Mouse (Mus musculus): ENCODE measurements around the gene Bpi.

Bpi gene

GRCm38 (mm10) chr2:158241126-158241738 is 16.7 kb upstream of the Bpi start:
- ATAC-seq (ENCODE audit: insufficient number of reproducible peaks, low FRiP score, low TSS enrichment), result no peak

GRCm38 (mm10) chr2:158242170-158242896 is 15.6 kb upstream of the Bpi start:
- ATAC-seq (ENCODE audit: insufficient number of reproducible peaks, low FRiP score, low TSS enrichment), result peak; percentile 54

DNA sequence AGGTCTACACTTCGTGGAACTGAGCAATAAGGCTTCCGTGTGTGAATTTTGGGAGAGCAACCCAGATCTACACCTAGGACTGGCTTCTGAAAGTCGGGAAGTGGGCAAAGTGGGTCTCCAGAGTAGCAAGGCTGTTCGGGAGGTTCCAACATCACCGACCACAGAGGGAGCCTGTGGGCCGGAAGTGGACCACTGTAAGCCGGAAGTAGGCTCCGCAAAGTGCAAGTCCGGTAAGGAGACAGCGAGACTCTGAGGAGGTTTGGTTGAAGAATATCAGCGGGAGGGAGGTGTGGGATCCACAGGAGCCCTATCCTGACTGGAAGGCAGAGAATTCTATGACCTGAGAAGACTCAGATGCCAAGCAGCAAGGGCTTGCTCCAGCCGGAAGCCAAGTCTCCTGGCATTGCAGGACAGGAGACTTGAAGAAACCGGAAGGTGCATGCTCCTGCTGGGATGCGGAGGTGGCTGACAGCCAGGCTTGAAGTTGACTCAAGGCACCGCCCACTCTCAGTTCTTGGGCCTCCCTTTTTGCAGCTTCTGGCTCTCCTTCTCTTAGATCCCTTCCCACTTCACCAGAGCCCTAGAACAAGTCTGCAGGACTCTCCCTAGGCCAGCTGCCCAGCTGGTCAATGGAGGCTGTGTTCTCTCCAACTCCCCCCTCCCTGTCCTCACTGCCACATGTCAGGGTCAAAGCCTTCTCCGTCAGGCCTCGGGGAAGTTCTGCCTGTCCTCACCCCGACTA is 14.6 kb upstream of the Bpi start:
- peak; percentile 49 for ATAC-seq (ENCODE audit: insufficient number of reproducible peaks, low FRiP score, low TSS enrichment)

- no peak for ATAC-seq (ENCODE audit: insufficient number of reproducible peaks, low FRiP score, low TSS enrichment)
Observed at GRCm38 (mm10) chr2:158245072-158245817, 12.6 kb upstream of the Bpi start.

- no peak for ATAC-seq (ENCODE audit: insufficient number of reproducible peaks, low FRiP score, low TSS enrichment)
Observed at GRCm38 (mm10) chr2:158247852-158248251, 10.0 kb upstream of the Bpi start.

- ATAC-seq (ENCODE audit: insufficient number of reproducible peaks, low FRiP score, low TSS enrichment), result no peak
Observed at GRCm38 (mm10) chr2:158248318-158248717, 9.6 kb upstream of the Bpi start.

DNA sequence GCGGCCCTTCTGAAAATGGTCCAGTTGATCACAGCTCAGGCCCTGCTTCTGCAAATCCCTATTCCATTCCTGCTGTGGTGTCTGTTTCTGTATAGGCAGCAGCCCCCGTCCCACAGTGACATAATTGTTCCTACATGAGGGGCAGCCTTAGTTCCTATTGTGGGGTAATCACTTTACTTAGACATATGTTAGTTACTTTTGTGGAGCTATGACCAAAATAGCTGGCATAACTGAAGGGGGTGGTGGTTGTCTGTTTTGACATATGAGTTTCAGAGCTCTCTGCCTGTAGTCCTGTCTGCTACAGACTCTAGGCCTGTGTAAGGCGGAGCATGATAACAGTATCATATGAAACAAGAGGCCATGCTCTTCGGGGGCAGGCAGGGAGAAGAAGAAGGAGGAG is 7.3 kb upstream of the Bpi start:
- no peak for ATAC-seq (ENCODE audit: insufficient number of reproducible peaks, low FRiP score, low TSS enrichment)

- ATAC-seq (ENCODE audit: insufficient number of reproducible peaks, low FRiP score, low TSS enrichment), result no peak
Observed at GRCm38 (mm10) chr2:158253806-158254205, 4.1 kb upstream of the Bpi start.

GRCm38 (mm10) chr2:158256894-158257293 is 1.0 kb upstream of the Bpi start:
- no peak for ATAC-seq (ENCODE audit: insufficient number of reproducible peaks, low FRiP score, low TSS enrichment)

DNA sequence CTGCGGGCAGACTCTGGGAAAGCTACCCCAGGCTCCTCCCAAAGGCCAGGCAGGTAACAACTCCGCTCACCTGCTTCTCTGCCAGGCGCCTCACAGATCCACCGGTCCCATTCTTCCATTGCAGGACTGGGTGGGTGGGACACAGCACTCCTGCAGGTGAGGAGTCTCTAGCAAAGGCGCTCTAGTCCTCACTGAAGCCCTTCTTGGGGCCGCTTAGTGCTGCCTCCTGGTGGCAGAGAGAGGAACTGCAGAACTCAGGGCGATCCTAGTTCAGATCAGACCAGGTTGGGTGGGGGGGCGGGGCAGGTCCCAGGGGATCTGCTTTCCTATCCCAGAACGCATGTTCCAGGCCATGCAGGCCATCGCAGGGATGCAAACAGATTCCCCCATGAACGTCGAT is 887 bp downstream of the Bpi start:
- ATAC-seq (ENCODE audit: insufficient number of reproducible peaks, low FRiP score, low TSS enrichment), result peak; percentile 54

GRCm38 (mm10) chr2:158259498-158259897 is 1.6 kb downstream of the Bpi start:
- no peak for ATAC-seq (ENCODE audit: insufficient number of reproducible peaks, low FRiP score, low TSS enrichment)

GRCm38 (mm10) chr2:158264877-158265276 is 7.0 kb downstream of the Bpi start:
- no peak for ATAC-seq (ENCODE audit: insufficient number of reproducible peaks, low FRiP score, low TSS enrichment)

DNA sequence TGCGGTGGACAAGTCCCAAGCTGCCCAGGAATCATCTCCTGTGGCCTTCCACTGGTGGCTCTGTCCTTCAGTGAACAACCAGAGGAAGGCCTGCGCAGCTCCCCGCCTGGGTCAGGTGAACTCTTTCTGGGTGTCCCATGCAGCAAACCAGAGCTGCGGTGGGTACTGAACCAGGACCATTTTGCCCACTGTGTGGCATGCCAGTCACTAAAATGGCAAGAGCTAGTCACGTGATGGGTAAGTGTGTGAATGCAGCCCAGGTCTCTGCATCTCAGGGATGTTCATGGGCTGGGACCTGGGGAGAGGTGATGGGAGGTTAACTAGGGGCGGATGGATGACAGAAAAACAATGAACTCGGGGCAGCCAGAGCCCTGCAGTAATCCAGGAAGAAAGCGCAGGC is 12.1 kb downstream of the Bpi start:
- ATAC-seq (ENCODE audit: insufficient number of reproducible peaks, low FRiP score, low TSS enrichment), result no peak

DNA sequence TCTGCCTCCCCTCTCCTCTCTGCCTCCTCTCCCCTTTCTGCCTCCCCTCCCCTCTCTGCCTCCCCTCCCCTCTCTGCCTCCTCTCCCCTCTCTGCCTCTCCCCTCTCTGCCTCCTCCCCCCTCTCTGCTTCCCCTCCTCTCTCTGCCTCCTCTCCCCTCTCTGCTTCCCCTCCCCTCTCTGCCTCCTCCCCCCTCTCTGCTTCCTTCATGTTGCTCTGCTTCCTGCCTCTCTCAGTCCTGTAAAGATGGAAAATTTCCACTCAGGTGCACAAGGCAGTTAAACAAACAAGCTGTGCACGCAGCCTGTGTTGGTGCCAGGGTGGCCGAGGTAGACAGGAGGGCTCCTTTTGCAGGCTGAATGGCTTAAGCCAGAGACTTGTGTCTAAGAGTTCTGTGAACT is 15.8 kb downstream of the Bpi start:
- ATAC-seq (ENCODE audit: insufficient number of reproducible peaks, low FRiP score, low TSS enrichment), result no peak

- ATAC-seq (ENCODE audit: insufficient number of reproducible peaks, low FRiP score, low TSS enrichment), result no peak
Observed at GRCm38 (mm10) chr2:158275349-158275748, 17.5 kb downstream of the Bpi start.

DNA sequence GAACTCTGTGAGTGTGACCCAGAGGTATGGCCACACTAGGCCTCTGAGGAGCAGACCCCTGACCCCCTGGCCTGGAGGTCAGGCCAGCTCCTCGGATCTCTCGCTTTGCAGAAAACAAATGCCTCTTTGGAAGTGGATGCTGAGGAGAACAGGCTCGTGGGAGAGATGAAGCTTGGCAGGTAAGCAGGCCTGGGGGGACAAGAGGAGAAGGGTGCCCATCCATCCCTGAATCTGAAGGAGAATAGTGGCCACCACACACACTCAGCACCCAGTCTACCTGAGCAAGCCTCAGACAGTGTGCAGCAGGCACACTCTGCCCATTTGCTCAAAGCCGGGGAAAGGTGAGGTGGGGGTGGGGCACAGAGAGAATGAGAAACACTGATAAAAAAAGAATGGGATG is 17.9 kb downstream of the Bpi start:
- no peak for ATAC-seq (ENCODE audit: insufficient number of reproducible peaks, low FRiP score, low TSS enrichment)

- no peak for ATAC-seq (ENCODE audit: insufficient number of reproducible peaks, low FRiP score, low TSS enrichment)
Observed at GRCm38 (mm10) chr2:158276451-158276850, 18.6 kb downstream of the Bpi start.

GRCm38 (mm10) chr2:158276878-158277277 is 19.0 kb downstream of the Bpi start:
- no peak for ATAC-seq (ENCODE audit: insufficient number of reproducible peaks, low FRiP score, low TSS enrichment)

GRCm38 (mm10) chr2:158279656-158280055 is 21.8 kb downstream of the Bpi start:
- no peak for ATAC-seq (ENCODE audit: insufficient number of reproducible peaks, low FRiP score, low TSS enrichment)

GRCm38 (mm10) chr2:158281497-158282205 is 23.8 kb downstream of the Bpi start:
- no peak for ATAC-seq (ENCODE audit: insufficient number of reproducible peaks, low FRiP score, low TSS enrichment)
